Mouse (Mus musculus): ENCODE results near the gene Tmem108. TPM values are rescaled to one million over a fixed set of nuclear protein-coding genes. Genes with fewer than 3 reads are reported as not detected.

The Tmem108 gene
- polyA plus RNA-seq, 1 experiment from 2014 or later, result 1.2 TPM

DNA sequence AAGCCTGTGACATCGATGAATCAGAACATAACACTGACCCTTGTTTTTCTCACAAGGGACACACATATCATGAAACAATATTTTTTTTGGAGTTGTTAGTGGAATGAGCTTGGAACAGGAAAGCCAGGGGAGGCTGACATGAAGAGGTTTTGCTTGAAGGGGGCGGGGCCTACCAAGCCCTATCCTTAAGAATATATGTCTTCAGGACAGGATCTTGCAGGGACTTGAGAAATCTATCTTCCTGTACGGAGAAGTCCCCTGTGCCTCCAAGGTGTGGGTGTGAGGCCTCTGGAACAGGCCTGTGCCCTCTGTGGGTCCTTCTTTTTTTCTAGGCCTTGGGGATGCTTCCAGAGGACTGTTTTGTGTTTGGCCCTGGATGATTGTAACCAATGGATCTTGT, 161.7 kb downstream of the Tmem108 start:
- no peak overlapping the region for H3K4me3 ChIP-seq (ENCODE audit: low read depth, low read length)
- no peak for DNase-seq
- no peak for TF ChIP-seq CTCF (IDR thresholded peaks at IDR 0.05; ENCODE audit: low read depth)
- no peak for TF ChIP-seq EP300 (IDR thresholded peaks at IDR 0.05; ENCODE audit: low read depth)
- no peaks in the 10 kb centered on the region for H3K36me3 ChIP-seq (replicated peaks; ENCODE audit: insufficient read depth, low read length)
- H3K9ac ChIP-seq (replicated peaks), result no peak overlapping the region
- no peaks in the 10 kb centered on the region for H3K9me3 ChIP-seq (ENCODE audit: low read length)
- no peak overlapping the region for H3K27ac ChIP-seq (ENCODE audit: low read depth)
- ATAC-seq, result no peak
- H3K27me3 ChIP-seq (ENCODE audit: insufficient read depth, low read length), result no peaks in the 10 kb centered on the region
- WGBS (ENCODE audit: insufficient replicate concordance), result 78% methylated on average over 3 of the region's 3 CpGs
- H3K4me1 ChIP-seq (ENCODE audit: insufficient read depth), result 0 out of 2 replicates have a peak, but pooled peaks cover 3% of the 10 kb centered on the region
- no peak overlapping the region for H3K4me2 ChIP-seq (ENCODE audit: low read depth, low read length)

DNA sequence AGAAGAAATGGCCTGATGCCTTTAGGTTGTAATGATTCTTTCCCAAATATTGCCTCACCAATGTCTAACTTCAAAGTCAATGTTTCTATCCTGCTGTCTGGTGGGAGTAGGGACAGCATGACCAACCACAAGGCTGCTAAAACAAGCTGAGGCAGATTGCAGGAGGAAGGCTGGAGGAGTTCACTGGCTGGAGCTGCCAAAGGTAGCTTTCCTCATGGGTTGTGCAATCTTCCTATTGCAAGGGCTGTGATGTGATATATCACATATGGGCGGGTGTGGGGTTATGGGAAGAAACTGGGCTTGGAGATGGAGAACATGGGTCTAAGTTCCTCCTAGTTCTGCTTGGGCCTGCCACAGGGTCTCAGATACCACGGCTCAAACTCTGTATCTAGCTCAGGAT, 163.8 kb downstream of the Tmem108 start:
- Histone ChIP-seq H3K27ac (ENCODE audit: low read depth) (no peak overlapping the region), H3K4me1 (ENCODE audit: insufficient read depth) (0 out of 2 replicates have a peak, but pooled peaks cover 3% of the 10 kb centered on the region), H3K9me3 (ENCODE audit: low read length) (no peaks in the 10 kb centered on the region), H3K4me2 (ENCODE audit: low read depth, low read length) (no peak overlapping the region), H3K4me3 (ENCODE audit: low read depth, low read length) (no peak overlapping the region), H3K27me3 (ENCODE audit: insufficient read depth, low read length) (no peaks in the 10 kb centered on the region), H3K9ac (replicated peaks) (no peak overlapping the region), H3K36me3 (replicated peaks; ENCODE audit: insufficient read depth, low read length) (no peaks in the 10 kb centered on the region)
- ATAC-seq (peak; percentile 87), DNase-seq (peak; percentile 23)
- no peak for TF ChIP-seq CTCF (IDR thresholded peaks at IDR 0.05; ENCODE audit: low read depth)
- TF ChIP-seq EP300 (IDR thresholded peaks at IDR 0.05; ENCODE audit: low read depth), result no peak
- 53% methylated on average over 2 of the region's 2 CpGs for WGBS (ENCODE audit: insufficient replicate concordance)

DNA sequence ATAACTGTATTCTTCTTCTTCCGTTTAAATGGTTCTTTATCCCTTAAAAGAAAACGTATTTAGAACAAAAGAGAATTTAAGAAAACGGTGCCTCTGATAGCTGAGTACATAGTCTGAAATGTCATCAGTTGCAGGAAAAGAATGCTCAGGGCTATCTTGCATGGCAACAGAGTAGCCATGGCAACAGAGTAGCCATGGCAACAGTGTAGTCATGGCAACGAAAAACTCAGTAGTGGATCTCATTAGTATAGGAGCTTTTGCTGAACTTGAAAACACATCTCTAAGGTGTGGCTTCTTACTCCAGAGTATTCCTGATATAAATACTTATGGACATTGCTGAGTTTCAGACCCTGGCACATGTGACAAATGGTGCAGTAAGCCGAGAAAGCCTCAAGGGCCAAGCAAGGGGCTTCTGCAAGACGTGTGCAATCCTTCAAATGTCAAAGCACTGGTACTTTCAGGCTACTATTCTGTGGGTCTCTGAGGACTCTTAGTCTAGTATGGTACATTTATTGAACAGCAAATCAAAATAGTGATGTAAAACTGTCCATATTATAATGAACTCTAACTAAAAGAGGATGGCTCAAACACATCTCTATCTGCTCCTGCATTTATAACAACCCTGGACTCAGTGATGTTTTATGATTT, 166.3 kb downstream of the Tmem108 start:
- H3K4me2 ChIP-seq (ENCODE audit: low read depth, low read length), result no peak overlapping the region
- peak; percentile 16 for DNase-seq
- no peak overlapping the region for H3K27ac ChIP-seq (ENCODE audit: low read depth)
- no peaks in the 10 kb centered on the region for H3K27me3 ChIP-seq (ENCODE audit: insufficient read depth, low read length)
- no peak overlapping the region for H3K9ac ChIP-seq (replicated peaks)
- no peaks in the 10 kb centered on the region for H3K9me3 ChIP-seq (ENCODE audit: low read length)
- 59% methylated on average over 6 of the region's 6 CpGs for WGBS (ENCODE audit: insufficient replicate concordance)
- TF ChIP-seq CTCF (IDR thresholded peaks at IDR 0.05; ENCODE audit: low read depth) (no peak), EP300 (IDR thresholded peaks at IDR 0.05; ENCODE audit: low read depth) (no peak)
- no peak for ATAC-seq
- H3K4me3 ChIP-seq (ENCODE audit: low read depth, low read length), result no peak overlapping the region
- no peaks in the 10 kb centered on the region for H3K36me3 ChIP-seq (replicated peaks; ENCODE audit: insufficient read depth, low read length)
- 0 out of 2 replicates have a peak, but pooled peaks cover 3% of the 10 kb centered on the region for H3K4me1 ChIP-seq (ENCODE audit: insufficient read depth)

DNA sequence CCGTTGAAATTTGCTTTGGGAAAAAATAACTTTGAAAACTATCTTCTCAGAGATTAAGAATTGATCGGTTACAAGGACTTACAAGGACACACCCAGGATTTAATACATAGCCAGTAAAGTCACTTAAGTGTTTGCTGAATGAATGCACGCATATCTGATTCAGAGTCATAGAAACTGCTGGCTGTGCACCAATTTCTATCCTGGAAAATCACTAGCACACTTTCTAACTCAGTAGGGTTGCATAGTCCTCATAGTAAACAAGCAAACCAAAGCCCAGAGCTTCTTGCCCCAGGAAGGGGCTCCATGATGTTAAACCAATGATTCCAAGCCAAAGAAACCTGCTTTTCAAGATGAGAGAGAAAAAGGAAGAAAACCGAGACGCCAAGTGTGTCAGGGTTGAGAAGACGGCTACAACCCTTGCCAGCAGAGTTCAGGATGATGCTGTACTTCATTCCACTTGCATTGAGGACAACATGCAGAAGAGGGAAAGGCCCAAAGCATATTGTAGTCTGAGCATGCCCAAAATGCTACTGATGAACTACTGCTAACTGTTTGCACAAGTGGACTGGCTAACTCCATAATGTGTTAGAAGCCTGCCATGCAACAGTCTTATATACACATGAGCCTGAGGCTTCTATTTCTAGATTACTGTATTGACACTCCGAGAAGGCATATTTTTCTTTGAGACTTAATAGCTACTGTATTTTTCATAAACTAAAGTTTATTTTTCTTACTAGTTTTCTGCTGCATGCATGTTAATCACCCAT, 167.0 kb downstream of the Tmem108 start:
- H3K27ac ChIP-seq (ENCODE audit: low read depth), result no peak overlapping the region
- DNase-seq (no peak), ATAC-seq (no peak)
- H3K36me3 ChIP-seq (replicated peaks; ENCODE audit: insufficient read depth, low read length), result no peaks in the 10 kb centered on the region
- 0 out of 2 replicates have a peak, but pooled peaks cover 3% of the 10 kb centered on the region for H3K4me1 ChIP-seq (ENCODE audit: insufficient read depth)
- WGBS (ENCODE audit: insufficient replicate concordance), result 82% methylated on average over 7 of the region's 7 CpGs
- no peaks in the 10 kb centered on the region for H3K27me3 ChIP-seq (ENCODE audit: insufficient read depth, low read length)
- TF ChIP-seq EP300 (IDR thresholded peaks at IDR 0.05; ENCODE audit: low read depth) (no peak), CTCF (IDR thresholded peaks at IDR 0.05; ENCODE audit: low read depth) (no peak)
- no peak overlapping the region for H3K4me2 ChIP-seq (ENCODE audit: low read depth, low read length)
- H3K9me3 ChIP-seq (ENCODE audit: low read length), result no peaks in the 10 kb centered on the region
- H3K9ac ChIP-seq (replicated peaks), result no peak overlapping the region
- H3K4me3 ChIP-seq (ENCODE audit: low read depth, low read length), result no peak overlapping the region

DNA sequence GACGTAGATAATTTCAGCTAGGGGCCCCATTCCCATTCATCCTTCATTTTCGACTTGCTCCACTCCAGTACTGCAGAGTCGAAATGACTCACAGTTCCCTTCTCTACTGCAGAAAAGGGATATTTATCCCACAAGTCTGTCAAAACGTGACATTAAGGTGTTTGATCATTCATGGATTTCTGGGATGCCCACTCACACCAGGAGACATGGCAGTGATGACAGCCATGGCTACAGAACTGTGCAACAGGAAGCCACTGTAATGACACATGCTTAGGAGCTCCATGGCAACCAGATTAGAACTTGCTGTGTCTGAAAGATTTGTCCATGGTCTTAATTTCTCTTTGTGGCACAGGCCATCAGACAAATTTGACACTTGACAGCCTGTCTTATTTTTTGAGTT, 168.6 kb downstream of the Tmem108 start:
- Histone ChIP-seq H3K9me3 (ENCODE audit: low read length) (no peaks in the 10 kb centered on the region), H3K4me3 (ENCODE audit: low read depth, low read length) (no peak overlapping the region), H3K27me3 (ENCODE audit: insufficient read depth, low read length) (no peaks in the 10 kb centered on the region), H3K9ac (replicated peaks) (no peak overlapping the region), H3K27ac (ENCODE audit: low read depth) (no peak overlapping the region), H3K4me1 (ENCODE audit: insufficient read depth) (0 out of 2 replicates have a peak, but pooled peaks cover 3% of the 10 kb centered on the region), H3K4me2 (ENCODE audit: low read depth, low read length) (no peak overlapping the region), H3K36me3 (replicated peaks; ENCODE audit: insufficient read depth, low read length) (no peaks in the 10 kb centered on the region)
- no peak for TF ChIP-seq CTCF (IDR thresholded peaks at IDR 0.05; ENCODE audit: low read depth)
- TF ChIP-seq EP300 (IDR thresholded peaks at IDR 0.05; ENCODE audit: low read depth), result no peak
- DNase-seq (no peak), ATAC-seq (no peak)
- WGBS (ENCODE audit: insufficient replicate concordance), result 62% methylated on average over 4 of the region's 4 CpGs

DNA sequence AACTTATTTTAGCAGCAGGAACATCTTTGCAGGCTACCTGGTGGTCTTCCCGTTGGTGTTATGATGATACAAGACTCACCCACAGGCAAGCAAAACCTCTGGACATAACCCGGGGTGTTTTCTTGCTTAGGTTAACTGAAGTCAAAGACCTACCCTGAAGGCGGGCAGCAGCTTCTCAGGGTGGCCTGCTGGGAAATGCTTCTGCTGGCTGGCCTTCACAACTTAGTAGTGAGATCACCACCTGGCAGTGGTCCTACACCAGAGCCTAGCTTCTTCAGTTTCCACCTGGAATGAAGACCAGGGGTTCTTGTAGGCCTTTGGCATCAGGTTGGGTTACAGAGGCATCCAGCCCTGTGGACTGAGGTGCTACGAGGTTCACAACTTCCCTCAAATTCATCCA, 169.7 kb downstream of the Tmem108 start:
- H3K4me3 ChIP-seq (ENCODE audit: low read depth, low read length), result no peak overlapping the region
- H3K4me1 ChIP-seq (ENCODE audit: insufficient read depth), result no peaks in the 10 kb centered on the region
- WGBS (ENCODE audit: insufficient replicate concordance), result 78% methylated on average over 4 of the region's 4 CpGs
- ATAC-seq, result no peak
- H3K4me2 ChIP-seq (ENCODE audit: low read depth, low read length), result no peak overlapping the region
- no peak overlapping the region for H3K9ac ChIP-seq (replicated peaks)
- H3K9me3 ChIP-seq (ENCODE audit: low read length), result no peaks in the 10 kb centered on the region
- no peak for TF ChIP-seq EP300 (IDR thresholded peaks at IDR 0.05; ENCODE audit: low read depth)
- TF ChIP-seq CTCF (IDR thresholded peaks at IDR 0.05; ENCODE audit: low read depth), result no peak
- H3K36me3 ChIP-seq (replicated peaks; ENCODE audit: insufficient read depth, low read length), result no peaks in the 10 kb centered on the region
- no peaks in the 10 kb centered on the region for H3K27me3 ChIP-seq (ENCODE audit: insufficient read depth, low read length)
- H3K27ac ChIP-seq (ENCODE audit: low read depth), result no peak overlapping the region
- no peak for DNase-seq

Data from liver, postnatal 0 days (tissue).